Mouse (Mus musculus) heart, embryonic 10.5 days (tissue): ENCODE results near the gene Hdac7. TPM values are rescaled to one million over a fixed set of nuclear protein-coding genes. Genes with fewer than 3 reads are reported as not detected.
A peak's percentile ranks its signal among the peaks of the same experiment; 100 is the strongest.

Experiments
- DNase-seq: peaks from one replicate; pipeline ENCODE4 v3.0.0-alpha.2; 2017; ENCODE audit warnings: low spot score
- H3K27ac ChIP-seq: fragments of 300-500 bp; sonication (generic); 2 replicates; pipeline ENCODE4 v1.5.1; 2016; ENCODE audit warnings: mild to moderate bottlenecking
- H3K27me3 ChIP-seq: fragments of 300-500 bp; sonication (generic); 2 replicates; pipeline ENCODE4 v1.6.1; 2016; ENCODE audit warnings: mild to moderate bottlenecking; ENCODE audit not compliant: poor library complexity, insufficient read depth, severe bottlenecking
- H3K36me3 ChIP-seq: fragments of 300-500 bp; sonication (generic); 2 replicates; pipeline ENCODE4 v1.6.1; 2016; ENCODE audit warnings: mild to moderate bottlenecking, moderate library complexity
- H3K4me1 ChIP-seq: fragments of 300-500 bp; sonication (generic); 2 replicates; pipeline ENCODE4 v1.6.1; 2016; ENCODE audit warnings: mild to moderate bottlenecking
- H3K4me3 ChIP-seq: fragments of 300-500 bp; sonication (generic); 2 replicates; pipeline ENCODE4 v1.5.1; 2016; ENCODE audit warnings: mild to moderate bottlenecking, moderate library complexity
- H3K9me3 ChIP-seq: fragments of 300-500 bp; sonication (generic); 2 replicates; pipeline ENCODE4 v1.6.1; 2016; ENCODE audit warnings: mild to moderate bottlenecking, moderate library complexity
- WGBS: fragments of 180-500 bp; shearing (Covaris S2); methylation state at CpG from one replicate; pipeline ENCODE4 v1.1.7; 2016; 5-methylcytosine and 5-hydroxymethylcytosine counted together
- polyA plus RNA-seq: library from polyadenylated mRNA; unstranded; fragments of >200 nt; fragmentation: Nextera tagmentation; extraction: Ambion mirVana; gene quantifications from 2 replicates; pipeline ENCODE4 v1.2.1, GENCODE M21; 2016

Hdac7 gene
- polyA plus RNA-seq, 1 experiment from 2014 or later, result 26.7 TPM

GRCm38 (mm10) chr15:97787148-97787798 lies 57.0 kb downstream of the Hdac7 start:
- H3K27me3 ChIP-seq, result no peaks in the 10 kb centered on the region
- no peak overlapping the region for H3K4me3 ChIP-seq
- peaks cover 53% of the 10 kb centered on the region for H3K4me1 ChIP-seq
- H3K9me3 ChIP-seq, result no peaks in the 10 kb centered on the region
- 72% methylated on average over 7 of the region's 7 CpGs for WGBS
- H3K36me3 ChIP-seq, result peaks cover 21% of the 10 kb centered on the region
- DNase-seq, result no peak
- peak overlapping the region; percentile 17; the same call in 1 of the 2 replicates for H3K27ac ChIP-seq

DNA sequence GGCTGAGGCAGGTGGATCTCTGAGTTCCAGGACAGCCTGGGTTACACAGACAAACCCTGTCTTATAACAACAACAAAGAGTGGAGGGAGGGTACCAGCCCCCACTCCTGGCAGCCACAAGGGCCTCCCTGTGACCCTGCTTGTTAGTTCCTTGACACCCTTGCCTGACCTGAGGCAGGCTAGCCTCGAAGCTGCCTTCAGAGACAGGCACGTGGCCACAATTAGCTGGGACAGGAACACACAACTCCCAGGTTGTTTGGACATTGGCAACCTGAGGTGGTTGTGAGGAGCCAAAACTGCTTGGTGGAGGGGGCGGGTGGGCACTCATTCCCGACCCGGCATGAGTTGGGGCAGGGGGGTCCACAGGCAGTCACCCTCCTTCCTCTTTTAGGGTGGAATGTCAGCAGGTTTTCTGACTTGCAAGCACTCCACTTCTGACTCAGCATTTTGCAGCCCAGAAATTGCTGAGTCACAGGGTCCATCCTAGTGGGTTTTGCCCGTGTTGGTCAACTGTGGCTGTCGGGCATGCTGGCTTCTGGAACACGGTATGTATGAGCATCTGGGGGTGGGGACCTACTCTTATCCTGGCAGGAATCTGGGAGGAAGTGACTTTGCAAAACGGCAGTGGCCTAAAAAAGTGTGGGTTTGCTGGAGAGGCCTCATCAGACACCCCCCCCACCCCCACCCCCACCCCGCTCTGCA lies 57.7 kb downstream of the Hdac7 start:
- Histone ChIP-seq H3K36me3 (peaks cover 14% of the 10 kb centered on the region), H3K4me3 (no peak overlapping the region; the same call in 1 of the 2 replicates), H3K27ac (peak overlapping the region; percentile 66; the same call in 1 of the 2 replicates), H3K27me3 (no peaks in the 10 kb centered on the region), H3K9me3 (no peaks in the 10 kb centered on the region), H3K4me1 (peaks cover 60% of the 10 kb centered on the region)
- 75% methylated on average over 10 of the region's 10 CpGs for WGBS
- DNase-seq, result no peak

GRCm38 (mm10) chr15:97785731-97786411 lies 58.4 kb downstream of the Hdac7 start:
- Histone ChIP-seq H3K27ac (peak overlapping the region; percentile 66), H3K36me3 (peaks cover 7% of the 10 kb centered on the region; the same call in 1 of the 2 replicates), H3K27me3 (no peaks in the 10 kb centered on the region), H3K9me3 (no peaks in the 10 kb centered on the region), H3K4me3 (peak overlapping the region; percentile 32), H3K4me1 (peaks cover 63% of the 10 kb centered on the region)
- DNase-seq, result no peak
- 76% methylated on average over 9 of the region's 9 CpGs for WGBS

DNA sequence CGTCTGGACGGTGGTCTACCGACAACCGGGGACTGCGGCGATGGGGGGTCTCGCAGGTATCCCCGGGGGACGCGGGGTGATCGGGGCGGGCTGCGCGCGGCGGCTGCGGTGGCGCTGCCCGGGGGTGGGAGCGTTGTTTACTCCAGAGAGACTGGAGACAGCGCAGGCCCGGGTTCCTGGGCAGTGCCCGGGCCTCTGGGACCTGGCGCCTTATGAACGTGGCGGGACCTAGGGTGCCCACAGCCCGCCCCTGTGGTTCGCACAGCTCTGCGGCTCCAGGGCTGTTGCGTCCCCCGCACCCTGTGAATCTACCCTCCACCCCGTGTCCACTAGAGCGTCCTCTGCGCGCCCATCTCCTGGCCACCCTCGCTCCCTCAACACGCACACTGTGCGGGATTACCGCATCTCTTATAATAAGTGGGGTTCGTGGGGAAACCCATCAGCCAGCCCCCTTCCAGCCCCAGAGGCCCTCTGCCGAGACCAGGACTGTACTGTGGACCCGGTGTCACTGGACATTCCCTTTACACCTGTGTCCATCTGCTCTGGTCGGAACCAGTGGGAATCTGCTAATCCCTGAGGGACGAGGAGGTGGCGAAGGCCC lies 59.6 kb downstream of the Hdac7 start:
- Histone ChIP-seq H3K9me3 (no peaks in the 10 kb centered on the region), H3K27me3 (no peaks in the 10 kb centered on the region), H3K36me3 (0 out of 2 replicates have a peak, but pooled peaks cover under 1% of the 10 kb centered on the region), H3K27ac (peak overlapping the region; percentile 93), H3K4me1 (peaks cover 59% of the 10 kb centered on the region), H3K4me3 (peak overlapping the region; percentile 95)
- DNase-seq, result no peak
- WGBS, result 7% methylated on average over 45 of the region's 45 CpGs

GRCm38 (mm10) chr15:97784092-97784559 lies 60.2 kb downstream of the Hdac7 start:
- peak overlapping the region; percentile 95 for H3K4me3 ChIP-seq
- H3K36me3 ChIP-seq, result no peaks in the 10 kb centered on the region
- DNase-seq, result peak; percentile 92
- peak overlapping the region; percentile 93 for H3K27ac ChIP-seq
- no peaks in the 10 kb centered on the region for H3K9me3 ChIP-seq
- peaks cover 60% of the 10 kb centered on the region for H3K4me1 ChIP-seq
- H3K27me3 ChIP-seq, result no peaks in the 10 kb centered on the region
- 3% methylated on average over 39 of the region's 39 CpGs for WGBS

- H3K27ac ChIP-seq, result peak overlapping the region; percentile 43; the same call in 1 of the 2 replicates
- peak; percentile 91 for DNase-seq
- H3K36me3 ChIP-seq, result no peaks in the 10 kb centered on the region
- 0 out of 2 replicates have a peak, but pooled peaks cover 5% of the 10 kb centered on the region for H3K27me3 ChIP-seq
- H3K4me1 ChIP-seq, result peaks cover 61% of the 10 kb centered on the region
- H3K9me3 ChIP-seq, result no peaks in the 10 kb centered on the region
- H3K4me3 ChIP-seq, result peak overlapping the region; percentile 48
- WGBS, result 2% methylated on average over 9 of the region's 9 CpGs
Measured at GRCm38 (mm10) chr15:97782749-97783105, 61.6 kb downstream of the Hdac7 start.

- Histone ChIP-seq H3K9me3 (no peaks in the 10 kb centered on the region), H3K27me3 (0 out of 2 replicates have a peak, but pooled peaks cover 5% of the 10 kb centered on the region), H3K36me3 (no peaks in the 10 kb centered on the region), H3K4me1 (peaks cover 57% of the 10 kb centered on the region), H3K4me3 (peak overlapping the region; percentile 48), H3K27ac (peak overlapping the region; percentile 43; the same call in 1 of the 2 replicates)
- WGBS, result 9% methylated on average over 24 of the region's 24 CpGs
- no peak for DNase-seq
Measured at GRCm38 (mm10) chr15:97781961-97782748, 62.1 kb downstream of the Hdac7 start.

DNA sequence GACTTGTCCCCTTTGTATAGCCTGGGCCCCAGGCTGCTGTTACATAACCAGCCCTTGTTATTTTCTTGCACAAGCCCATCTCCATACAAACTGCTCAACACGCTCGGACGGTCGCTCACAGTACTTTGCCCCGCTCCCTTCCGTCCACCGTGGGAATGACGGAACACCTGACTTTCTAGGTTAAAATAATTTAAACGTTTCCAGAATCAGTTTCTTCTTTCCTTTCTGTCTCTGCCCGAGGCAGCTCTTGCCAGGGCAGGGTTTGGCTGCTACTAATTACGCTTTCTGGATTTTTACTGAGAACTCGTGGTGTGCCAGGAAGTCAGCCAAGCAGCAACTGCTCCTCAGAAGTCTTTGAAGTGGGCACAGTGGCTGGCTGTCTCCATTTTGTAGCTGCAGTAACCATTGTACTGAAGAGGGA lies 63.7 kb downstream of the Hdac7 start:
- 86% methylated on average over 12 of the region's 12 CpGs for WGBS
- DNase-seq, result no peak
- Histone ChIP-seq H3K9me3 (no peaks in the 10 kb centered on the region), H3K27ac (0 out of 2 replicates have a peak overlapping the region, but pooled peaks have one; percentile 19), H3K36me3 (no peaks in the 10 kb centered on the region), H3K27me3 (peaks cover 7% of the 10 kb centered on the region; the same call in 1 of the 2 replicates), H3K4me3 (no peak overlapping the region), H3K4me1 (peaks cover 48% of the 10 kb centered on the region)

DNA sequence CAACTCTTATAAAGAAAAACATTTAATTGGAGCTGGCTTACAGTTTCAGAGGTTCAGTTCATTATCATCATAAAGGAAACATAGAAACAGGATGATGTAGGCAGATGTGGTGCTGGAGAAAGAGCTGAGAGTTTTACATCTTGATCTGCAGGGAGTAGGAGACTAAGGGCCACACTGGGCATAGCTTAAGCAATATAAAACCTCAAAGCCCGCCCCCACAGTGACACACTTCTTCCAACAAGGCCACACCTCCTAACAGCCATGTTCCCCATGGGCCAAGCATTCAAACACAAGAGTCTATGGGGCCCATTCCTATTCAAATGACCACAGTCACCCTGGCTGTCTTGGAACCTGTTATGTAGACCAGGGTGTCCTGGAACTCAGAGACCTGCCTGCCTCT lies 64.7 kb downstream of the Hdac7 start:
- H3K27me3 ChIP-seq, result peaks cover 17% of the 10 kb centered on the region
- H3K4me1 ChIP-seq, result peaks cover 53% of the 10 kb centered on the region
- whole genome bisulfite sequencing, result 89% methylated on average over 1 of the region's 1 CpGs
- H3K4me3 ChIP-seq, result no peak overlapping the region
- no peak overlapping the region for H3K27ac ChIP-seq
- no peaks in the 10 kb centered on the region for H3K36me3 ChIP-seq
- no peak for DNase-seq
- no peaks in the 10 kb centered on the region for H3K9me3 ChIP-seq

GRCm38 (mm10) chr15:97778311-97779098 lies 65.8 kb downstream of the Hdac7 start, which contains the start of gene Slc48a1:
Gene Slc48a1, plus strand, starts transcription at chr15:97778520.
- no peak within 1 kb of the TSS for H3K4me3 ChIP-seq
- H3K27ac ChIP-seq, result peak within 1 kb of the TSS; percentile 70
- WGBS, result 55% methylated on average over 8 of the region's 8 CpGs
- DNase-seq, result no peak
- H3K27me3 ChIP-seq, result peaks cover 17% of the 10 kb centered on the region
- H3K9me3 ChIP-seq, result no peaks in the 10 kb centered on the region
- H3K4me1 ChIP-seq, result peaks cover 55% of the 10 kb centered on the region
- no peaks in the 10 kb centered on the region for H3K36me3 ChIP-seq

- WGBS, result 81% methylated on average over 6 of the region's 6 CpGs
- H3K9me3 ChIP-seq, result no peaks in the 10 kb centered on the region
- H3K4me3 ChIP-seq, result no peak overlapping the region
- no peaks in the 10 kb centered on the region for H3K36me3 ChIP-seq
- no peak overlapping the region for H3K27ac ChIP-seq
- H3K4me1 ChIP-seq, result peaks cover 57% of the 10 kb centered on the region
- peaks cover 17% of the 10 kb centered on the region for H3K27me3 ChIP-seq
- DNase-seq, result no peak
Measured at GRCm38 (mm10) chr15:97776919-97777318, 67.4 kb downstream of the Hdac7 start.
